Mouse (Mus musculus) MEL (cell line): ENCODE measurements around the gene Gm49318. TPM values are rescaled to one million over a fixed set of nuclear protein-coding genes. Genes with fewer than 3 reads are reported as not detected.

Source experiments
- DNase-seq: peaks from one replicate; pipeline ENCODE4 v3.0.0; 2011; ENCODE audit warnings: low read depth, low spot score
- H3K27ac ChIP-seq: 2 replicates; pipeline ENCODE4 v1.5.1; 2012; ENCODE audit warnings: low read depth, mild to moderate bottlenecking, control low read depth, low read length, moderate library complexity; ENCODE audit not compliant: control insufficient read depth
- H3K27me3 ChIP-seq, 2 experiments: fragments of 150-350 bp in 1 of 2; sonication (generic) in 1 of 2; 2 replicates each; pipeline ENCODE4 v1.6.1; 2012; ENCODE audit warnings: low read length in 2 of 2, mild to moderate bottlenecking in 2 of 2, improper control_type of control experiment in 1 of 2, moderate library complexity in 1 of 2; ENCODE audit not compliant: insufficient read depth in 2 of 2, control insufficient read depth in 1 of 2
- H3K36me3 ChIP-seq, 2 experiments: 2 replicates each; pipeline ENCODE4 v1.6.1; 2012 to 2014; ENCODE audit warnings: low read length in 2 of 2, improper control_type of control experiment in 1 of 2, inconsistent platforms in 1 of 2, mild to moderate bottlenecking in 1 of 2; ENCODE audit not compliant: insufficient read depth in 2 of 2, control insufficient read depth in 1 of 2
- H3K4me1 ChIP-seq, 2 experiments: fragments of 150-350 bp in 1 of 2; sonication (generic) in 1 of 2; 2 replicates each; pipeline ENCODE4 v1.6.1; 2012; ENCODE audit warnings: low read length in 2 of 2, improper control_type of control experiment in 1 of 2, mild to moderate bottlenecking in 1 of 2; ENCODE audit not compliant: insufficient read depth in 2 of 2, control insufficient read depth in 1 of 2
- H3K4me3 ChIP-seq, 2 experiments: fragments of 150-350 bp in 1 of 2; sonication (generic) in 1 of 2; 2 replicates each; pipeline ENCODE4 v1.5.1; 2012; ENCODE audit warnings: low read depth in 2 of 2, low read length in 2 of 2, mild to moderate bottlenecking in 2 of 2, moderate library complexity in 2 of 2, control low read depth in 1 of 2, improper control_type of control experiment in 1 of 2; ENCODE audit not compliant: control insufficient read depth in 1 of 2, insufficient read depth in 1 of 2
- H3K79me2 ChIP-seq: 2 replicates; pipeline ENCODE4 v1.6.1; 2012; ENCODE audit warnings: mild to moderate bottlenecking, low read length, moderate library complexity; ENCODE audit not compliant: control insufficient read depth, poor library complexity, insufficient read depth
- H3K9ac ChIP-seq: 2 replicates; pipeline ENCODE4 v1.6.1; 2012; ENCODE audit warnings: low read depth, mild to moderate bottlenecking, control low read depth, low read length, moderate library complexity; ENCODE audit not compliant: control insufficient read depth, poor library complexity, severe bottlenecking
- H3K9me3 ChIP-seq: fragments of 150-350 bp; sonication (generic); replicated peaks from 2 replicates; pipeline ENCODE4 v1.6.1; 2012; ENCODE audit warnings: mild to moderate bottlenecking, low read length, improper control_type of control experiment, moderate library complexity; ENCODE audit not compliant: insufficient read depth
- CTCF ChIP-seq, 3 experiments: IDR thresholded peaks in 2 of 3; conservative IDR thresholded peaks in 1 of 3; 2 replicates each; pipeline ENCODE4 v1.5.1; 2011 to 2012; ENCODE audit warnings: low read length in 3 of 3, low read depth in 2 of 3, mild to moderate bottlenecking in 2 of 3, improper control_type of control experiment in 1 of 3, inconsistent platforms in 1 of 3, mixed read lengths in 1 of 3, moderate library complexity in 1 of 3; ENCODE audit not compliant: control insufficient read depth in 1 of 3, insufficient read depth in 1 of 3, poor library complexity in 1 of 3, severe bottlenecking in 1 of 3
- JUND ChIP-seq: IDR thresholded peaks from 2 replicates; pipeline ENCODE4 v1.6.1; 2011; ENCODE audit warnings: low read depth, mild to moderate bottlenecking, improper control_type of control experiment, low read length
- MYC ChIP-seq: IDR thresholded peaks from 2 replicates; pipeline ENCODE4 v1.6.1; 2011; ENCODE audit warnings: low read depth, mild to moderate bottlenecking, low read length, improper control_type of control experiment, moderate library complexity
- NRF1 ChIP-seq: IDR thresholded peaks from 2 replicates; pipeline ENCODE4 v1.6.1; 2014; ENCODE audit warnings: low read depth, mild to moderate bottlenecking, inconsistent platforms, low read length, improper control_type of control experiment, moderate library complexity; ENCODE audit not compliant: poor library complexity, insufficient read depth, severe bottlenecking
- POLR2A ChIP-seq, 2 experiments: IDR thresholded peaks; 2 replicates each; pipeline ENCODE4 v1.6.1; 2011 to 2012; ENCODE audit warnings: low read length in 2 of 2, mild to moderate bottlenecking in 2 of 2, control low read depth in 1 of 2, improper control_type of control experiment in 1 of 2, low read depth in 1 of 2, moderate library complexity in 1 of 2; ENCODE audit not compliant: control insufficient read depth in 1 of 2, insufficient read depth in 1 of 2, poor library complexity in 1 of 2
- RAD21 ChIP-seq: IDR thresholded peaks from 2 replicates; pipeline ENCODE4 v1.6.1; 2011; ENCODE audit warnings: mild to moderate bottlenecking, low read depth, low read length, improper control_type of control experiment
- SMC3 ChIP-seq: IDR thresholded peaks from 2 replicates; pipeline ENCODE4 v1.6.1; 2011; ENCODE audit warnings: low read depth, low read length, improper control_type of control experiment
- TAL1 ChIP-seq: IDR thresholded peaks from 2 replicates; pipeline ENCODE4 v1.6.1; 2012; ENCODE audit warnings: mild to moderate bottlenecking, inconsistent platforms, low read length, moderate library complexity, mixed read lengths
- USF1 ChIP-seq: IDR thresholded peaks from 2 replicates; pipeline ENCODE4 v1.6.1; 2014; ENCODE audit warnings: low read depth, mild to moderate bottlenecking, inconsistent platforms, low read length, improper control_type of control experiment, moderate library complexity
- ZC3H11A ChIP-seq: IDR thresholded peaks from 2 replicates; pipeline ENCODE4 v1.6.1; 2012; ENCODE audit warnings: low read depth, mild to moderate bottlenecking, inconsistent platforms, low read length, improper control_type of control experiment
- ZMIZ1 ChIP-seq: IDR thresholded peaks from 2 replicates; pipeline ENCODE4 v1.6.1; 2012; ENCODE audit warnings: low read depth, mild to moderate bottlenecking, inconsistent platforms, low read length, improper control_type of control experiment, moderate library complexity
- polyA plus RNA-seq, 2 experiments: library from polyadenylated mRNA; stranded (reverse) in 1 of 2; unstranded in 1 of 2; fragments of >175 nt in 1 of 2; fragments of >200 nt in 1 of 2; gene quantifications; 2 replicates each; pipeline versions ENCODE4 v1.2.1 to v1.2.4; 2012; ENCODE audit warnings: low replicate concordance in 2 of 2, low read depth in 1 of 2; ENCODE audit not compliant: insufficient read length in 2 of 2, insufficient read depth in 1 of 2, missing spikeins in 1 of 2
- total RNA-seq: library from RNA; depleted of rRNA; stranded (reverse); fragments of 300-350 nt; gene quantifications from 2 replicates; pipeline ENCODE4 v1.2.3, GENCODE M21; 2012

The Gm49318 gene
- total and polyA plus RNA-seq, 3 experiments = not detected

DNA sequence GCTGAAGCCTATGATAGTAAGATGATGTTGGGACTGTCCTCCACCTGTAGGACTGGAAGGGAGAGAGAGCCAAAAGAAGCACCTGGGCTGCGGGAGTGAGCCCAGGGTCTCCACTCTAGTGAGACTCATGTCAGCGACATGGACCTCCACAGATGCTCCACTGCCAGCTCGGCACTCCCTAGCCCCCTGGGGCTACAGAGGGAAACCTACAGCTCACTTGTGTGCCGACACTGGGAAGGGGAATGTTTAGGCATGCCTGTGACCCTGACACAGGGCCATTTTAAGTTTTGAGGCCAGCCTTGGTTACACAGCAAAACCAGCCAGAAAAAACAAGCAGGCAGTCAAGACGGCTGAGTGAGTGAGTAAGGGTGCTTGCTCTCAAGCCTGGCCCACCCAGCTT lies 3.9 kb downstream of the Gm49318 start:
- no peaks in the 10 kb centered on the region for H3K27me3 ChIP-seq
- DNase-seq = no peak
- H3K4me3 ChIP-seq = no peak overlapping the region
- peaks cover 1 to 10% of the 10 kb centered on the region in 2 experiments for H3K4me1 ChIP-seq
- H3K9me3 ChIP-seq = no peaks in the 10 kb centered on the region
- TF ChIP-seq CTCF (IDR thresholded peaks at IDR 0.05 in 2 of 3, conservative IDR thresholded peaks at IDR 0.05 in 1 of 3; ENCODE audit: control insufficient read depth in 1 of 3, insufficient read depth in 1 of 3, low read depth in 2 of 3, low read length in 3 of 3, poor library complexity in 1 of 3, severe bottlenecking in 1 of 3) (no peak), JUND (no peak)
- H3K79me2 ChIP-seq = peaks cover 6% of the 10 kb centered on the region
- peaks cover 4 to 6% of the 10 kb centered on the region in 2 experiments; a peak in 3 of 4 replicates for H3K36me3 ChIP-seq
- no peak overlapping the region for H3K9ac ChIP-seq
- H3K27ac ChIP-seq = no peak overlapping the region

- peak; percentile 81 for DNase-seq
These were observed 4.6 kb downstream of the Gm49318 start for GRCm38 (mm10) chr9:22066433-22066832.

DNA sequence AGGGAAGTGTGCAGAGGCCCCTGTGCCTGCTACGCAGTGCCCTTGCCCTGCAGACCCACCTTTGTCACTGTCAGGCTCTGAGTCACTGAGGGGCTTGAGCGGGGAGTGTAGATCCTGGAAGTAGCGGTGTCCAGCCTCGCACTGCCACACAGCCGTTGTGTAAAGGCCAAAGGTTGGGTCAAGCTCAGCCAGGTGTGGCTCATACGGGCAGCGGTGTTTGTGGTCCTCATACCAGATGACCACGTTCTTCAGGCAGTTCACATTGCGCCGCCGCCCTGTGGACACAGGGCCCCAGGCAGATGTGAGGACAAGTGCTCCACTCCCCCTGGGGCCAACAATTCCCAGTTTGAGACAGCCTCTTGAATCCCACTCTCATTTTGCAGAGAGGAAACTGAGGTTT lies 5.4 kb downstream of the Gm49318 start:
- Histone ChIP-seq H3K27ac (no peak overlapping the region), H3K27me3 (no peaks in the 10 kb centered on the region)

More at GRCm38 (mm10) chr9:22066433-22066832, 4.6 kb downstream of the Gm49318 start:
- no peak overlapping the region for H3K4me3 ChIP-seq
- H3K36me3 ChIP-seq = peaks cover 3 to 8% of the 10 kb centered on the region in 2 experiments
- H3K9ac ChIP-seq = no peak overlapping the region
- peak; percentile 88 for TF ChIP-seq ZC3H11A
- TF ChIP-seq USF1 = no peak
- peak; percentile 98 to 99 (median 98) for TF ChIP-seq CTCF (IDR thresholded peaks at IDR 0.05 in 2 of 3, conservative IDR thresholded peaks at IDR 0.05 in 1 of 3; ENCODE audit: control insufficient read depth in 1 of 3, insufficient read depth in 1 of 3, low read depth in 2 of 3, low read length in 3 of 3, poor library complexity in 1 of 3, severe bottlenecking in 1 of 3)
- TF ChIP-seq NRF1 = no peak
- TF ChIP-seq SMC3 = peak; percentile 99
- no peak for TF ChIP-seq MYC
- TF ChIP-seq ZMIZ1 = no peak
- peak; percentile 92 for TF ChIP-seq RAD21
- TF ChIP-seq TAL1 = no peak
- no peaks in the 10 kb centered on the region for H3K27me3 ChIP-seq
- no peaks in the 10 kb centered on the region for H3K9me3 ChIP-seq
- H3K79me2 ChIP-seq = peaks cover 6% of the 10 kb centered on the region
- H3K4me1 ChIP-seq = peaks cover 1 to 6% of the 10 kb centered on the region in 2 experiments
- no peak overlapping the region for H3K27ac ChIP-seq

More for the DNA sequence above, 5.4 kb downstream of the Gm49318 start:
- no peak for DNase-seq
- TF ChIP-seq MYC (no peak), POLR2A (IDR thresholded peaks at IDR 0.05; ENCODE audit: control insufficient read depth in 1 of 2, insufficient read depth in 1 of 2, low read depth in 1 of 2, low read length in 2 of 2, poor library complexity in 1 of 2) (0 out of 4 replicates have a peak, but pooled peaks of 1 of the 2 experiments have one; percentile 36)
- H3K9me3 ChIP-seq = no peaks in the 10 kb centered on the region
- peaks cover 3% of the 10 kb centered on the region; the same call in 1 of the 2 replicates for H3K79me2 ChIP-seq
- peaks cover 1 to 6% of the 10 kb centered on the region in 2 experiments for H3K4me1 ChIP-seq
- no peak overlapping the region for H3K9ac ChIP-seq
- no peak overlapping the region for H3K4me3 ChIP-seq
- H3K36me3 ChIP-seq = peaks cover 3 to 8% of the 10 kb centered on the region in 2 experiments
